Mouse (Mus musculus): ENCODE measurements at regions not wholly inside any gene's neighbourhood (a gene's known extent, or its start where the extent isn't known, plus 50 kb on each side); places are given as distances from the start of the nearest gene placed in this dataset.
A peak's percentile ranks its signal among the peaks of the same experiment; 100 is the strongest.
"Not testable (repeated sequence)": the region's sequence is repeated elsewhere in the genome, so short reads cannot be mapped to it uniquely, and the experiment has no call there.

- TF ChIP-seq CTCF (IDR thresholded peaks at IDR 0.05), result no peak
- CTCF ChIA-PET, result interaction anchor here (0.6 to 1.5 kb wide), 3 partner anchors 13 to 297 kb away, joined by 3 to 5 read pairs (median 4); no protein-coding TSS in a partner anchor
- no peaks in the 10 kb centered on the region for H3K27me3 ChIP-seq
- in situ Hi-C loops (cut with MboI; ENCODE audit: low pct_unique_long_range_greater_than_20kb), result no loop called here
- POLR2A ChIA-PET, result no interaction called here
- DNase-seq (ENCODE audit: low read depth, low spot score), result no peak
- no peak for ATAC-seq
Observed at GRCm38 (mm10) chr3:84390769-84391168, 84.1 kb upstream of the Trim2 start.

GRCm38 (mm10) chr3:84388486-84388885 is 81.8 kb upstream of the Trim2 start:
- DNase-seq (ENCODE audit: low read depth, low spot score) (no peak), ATAC-seq (no peak)
- POLR2A ChIA-PET, result no interaction called here
- no peak for TF ChIP-seq CTCF (IDR thresholded peaks at IDR 0.05)
- in situ Hi-C loops (cut with MboI; ENCODE audit: low pct_unique_long_range_greater_than_20kb), result no loop called here
- no peaks in the 10 kb centered on the region for H3K27me3 ChIP-seq
- CTCF ChIA-PET, result interaction anchor here (0.9 to 2.8 kb wide), 5 partner anchors 10 to 33 kb away, joined by 3 to 12 read pairs (median 3); no protein-coding TSS in a partner anchor

DNA sequence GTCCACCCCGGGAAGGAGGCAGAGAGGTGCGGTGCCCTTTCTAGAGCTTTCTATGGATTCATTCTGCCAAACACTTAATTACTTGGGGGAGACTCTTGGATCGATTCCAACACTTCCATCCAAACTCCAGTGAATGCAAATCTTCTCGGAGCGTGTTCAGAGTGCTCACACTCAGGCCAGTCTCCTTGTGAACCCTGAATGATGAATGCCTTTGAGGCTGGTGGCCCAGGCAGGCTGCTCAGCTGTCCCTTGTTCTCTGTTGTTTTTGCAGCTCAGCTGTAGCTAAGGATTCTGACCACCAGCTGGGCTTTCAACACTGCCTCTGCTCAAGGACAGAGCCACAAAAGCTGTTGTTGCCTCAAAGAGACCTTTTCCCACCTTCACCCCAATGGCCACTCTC is 79.0 kb upstream of the Trim2 start:
- no peak for DNase-seq (ENCODE audit: low read depth, low spot score)
- CTCF ChIA-PET, result interaction anchor here (1.1 to 2.8 kb wide), 2 partner anchors 8 to 13 kb away, joined by 3 to 12 read pairs; no protein-coding TSS in a partner anchor
- POLR2A ChIA-PET, result interaction anchor here (0.5 kb wide), 1 partner anchor 73 kb away, joined by 3 read pairs; no protein-coding TSS in a partner anchor
- no peak for ATAC-seq
- TF ChIP-seq CTCF (IDR thresholded peaks at IDR 0.05), result no peak
- in situ Hi-C loops (cut with MboI; ENCODE audit: low pct_unique_long_range_greater_than_20kb), result no loop called here
- H3K27me3 ChIP-seq, result no peaks in the 10 kb centered on the region

GRCm38 (mm10) chr3:84383559-84383958 is 76.9 kb upstream of the Trim2 start:
- no peaks in the 10 kb centered on the region for H3K27me3 ChIP-seq
- TF ChIP-seq CTCF (IDR thresholded peaks at IDR 0.05), result no peak
- POLR2A ChIA-PET, result interaction anchor here (0.9 kb wide), 1 partner anchor 8 kb away, joined by 5 read pairs; no protein-coding TSS in a partner anchor
- CTCF ChIA-PET, result interaction anchor here (0.6 to 1.2 kb wide), 5 partner anchors 27 to 117 kb away, joined by 3 to 4 read pairs (median 4); no protein-coding TSS in a partner anchor
- no peak for DNase-seq (ENCODE audit: low read depth, low spot score)
- in situ Hi-C loops (cut with MboI; ENCODE audit: low pct_unique_long_range_greater_than_20kb), result no loop called here
- ATAC-seq, result no peak

DNA sequence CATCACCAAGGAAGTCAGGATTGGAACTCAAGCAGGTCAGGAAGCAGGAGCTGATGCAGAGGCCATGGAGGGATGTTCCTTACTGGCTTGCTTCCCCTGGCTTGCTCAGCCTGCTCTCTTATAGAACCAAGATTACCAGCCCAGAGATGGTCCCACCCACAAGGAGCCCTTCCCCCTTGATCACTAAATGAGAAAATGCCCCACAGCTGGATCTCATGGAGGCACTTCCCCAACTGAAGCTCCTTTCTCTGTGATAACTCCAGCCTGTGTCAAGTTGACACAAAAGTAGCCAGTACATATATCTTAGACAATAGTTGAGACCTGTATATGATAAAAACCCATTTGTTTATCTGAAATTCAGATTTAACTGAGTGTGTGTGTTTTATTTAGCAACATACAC is 76.4 kb upstream of the Trim2 start:
- DNase-seq (ENCODE audit: low read depth, low spot score); POLR2A ChIA-PET; in situ Hi-C loops (cut with MboI; ENCODE audit: low pct_unique_long_range_greater_than_20kb); ATAC-seq; H3K27me3 ChIP-seq: not testable (repeated sequence)
- CTCF ChIA-PET, result interaction anchor here (0.6 to 0.9 kb wide), 3 partner anchors 16 to 80 kb away, joined by 3 to 4 read pairs (median 3); no protein-coding TSS in a partner anchor

DNA sequence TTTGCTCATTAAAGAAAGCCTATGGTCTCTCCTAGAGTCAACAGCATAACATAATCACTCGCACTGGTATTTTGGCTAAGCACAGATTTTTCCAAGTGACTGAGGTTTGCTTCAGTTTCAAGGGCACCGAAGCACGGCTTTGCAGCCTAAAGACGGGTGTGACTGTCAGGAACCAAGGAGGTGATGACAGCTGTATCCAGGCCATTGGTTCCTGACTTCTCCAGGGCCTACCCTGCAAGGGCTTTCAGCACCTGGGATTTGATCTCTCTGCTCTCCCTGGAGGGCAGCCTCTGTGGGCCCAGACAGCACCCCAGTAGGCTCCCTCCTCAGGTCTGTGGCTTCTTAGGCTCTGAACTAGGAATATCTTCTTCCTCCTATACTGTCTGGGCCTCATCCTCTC is 75.3 kb upstream of the Trim2 start:
- DNase-seq (ENCODE audit: low read depth, low spot score), result no peak
- ATAC-seq, result no peak
- no peaks in the 10 kb centered on the region for H3K27me3 ChIP-seq
- in situ Hi-C loops (cut with MboI; ENCODE audit: low pct_unique_long_range_greater_than_20kb), result no loop called here
- TF ChIP-seq CTCF (IDR thresholded peaks at IDR 0.05), result no peak
- CTCF ChIA-PET, result interaction anchor here (1.1 kb wide), 1 partner anchor 14 kb away, joined by 3 read pairs; no protein-coding TSS in a partner anchor
- POLR2A ChIA-PET, result no interaction called here

GRCm38 (mm10) chr3:84378987-84379556 is 72.4 kb upstream of the Trim2 start:
- in situ Hi-C loops (cut with MboI; ENCODE audit: low pct_unique_long_range_greater_than_20kb), result no loop called here
- H3K27me3 ChIP-seq, result no peaks in the 10 kb centered on the region
- CTCF ChIA-PET, result interaction anchor here (1.7 to 3.7 kb wide), 2 partner anchors 8 to 25 kb away, joined by 4 to 12 read pairs; no protein-coding TSS in a partner anchor
- DNase-seq (ENCODE audit: low read depth, low spot score) (no peak), ATAC-seq (no peak)
- POLR2A ChIA-PET, result no interaction called here
- TF ChIP-seq CTCF (IDR thresholded peaks at IDR 0.05), result no peak

- no peak for TF ChIP-seq CTCF (IDR thresholded peaks at IDR 0.05)
- DNase-seq (ENCODE audit: low read depth, low spot score) (no peak), ATAC-seq (peak; percentile 56)
- ChIA-PET CTCF (interaction anchor here (0.7 to 3.7 kb wide), 7 partner anchors 11 to 166 kb away, joined by 3 to 12 read pairs (median 4); partner anchors contain the start of gene Fhdc1), POLR2A (interaction anchor here (0.6 to 2.5 kb wide), 3 partner anchors 19 to 105 kb away, joined by 3 to 7 read pairs (median 4); no protein-coding TSS in a partner anchor)
- no peaks in the 10 kb centered on the region for H3K27me3 ChIP-seq
- in situ Hi-C loops (cut with MboI; ENCODE audit: low pct_unique_long_range_greater_than_20kb), result no loop called here
Observed at GRCm38 (mm10) chr3:84376510-84376909, 69.8 kb upstream of the Trim2 start.

- no peak for DNase-seq (ENCODE audit: low read depth, low spot score)
- ChIA-PET POLR2A (interaction anchor here (0.6 to 2.5 kb wide), 3 partner anchors 8 to 113 kb away, joined by 3 to 7 read pairs (median 5); no protein-coding TSS in a partner anchor), CTCF (interaction anchor here (0.7 to 3.7 kb wide), 8 partner anchors 9 to 166 kb away, joined by 3 to 12 read pairs (median 4); partner anchors contain the start of gene Fhdc1)
- no peak for ATAC-seq
- no peak for TF ChIP-seq CTCF (IDR thresholded peaks at IDR 0.05)
- H3K27me3 ChIP-seq, result no peaks in the 10 kb centered on the region
- in situ Hi-C loops (cut with MboI; ENCODE audit: low pct_unique_long_range_greater_than_20kb), result no loop called here
Observed at GRCm38 (mm10) chr3:84375832-84376231, 69.2 kb upstream of the Trim2 start.

GRCm38 (mm10) chr3:84371842-84372241 is 65.2 kb upstream of the Trim2 start:
- in situ Hi-C loops (cut with MboI; ENCODE audit: low pct_unique_long_range_greater_than_20kb), result no loop called here

More at GRCm38 (mm10) chr3:84371842-84372241, 65.2 kb upstream of the Trim2 start:
- H3K27me3 ChIP-seq, result no peaks in the 10 kb centered on the region
- ChIA-PET POLR2A (interaction anchor here (1.1 kb wide), 1 partner anchor 99 kb away, joined by 3 read pairs; no protein-coding TSS in a partner anchor), CTCF (no interaction called here)
- DNase-seq (ENCODE audit: low read depth, low spot score), result no peak
- no peak for TF ChIP-seq CTCF (IDR thresholded peaks at IDR 0.05)
- ATAC-seq, result no peak
